Mouse (Mus musculus): ENCODE measurements around the gene Gpr19.

- no peak for TF ChIP-seq CTCF (IDR thresholded peaks at IDR 0.05; ENCODE audit: low read depth)
- TF ChIP-seq EP300 (IDR thresholded peaks at IDR 0.05; ENCODE audit: low read depth), result no peak
Observed at GRCm38 (mm10) chr6:134862671-134863104, 35.7 kb downstream of the Gpr19 start.

All from heart, postnatal 0 days (tissue).